Mouse (Mus musculus) lung, adult 2 months (tissue): ENCODE data around the gene Serpinb6a. TPM values are rescaled to one million over a fixed set of nuclear protein-coding genes. Genes with fewer than 3 reads are reported as not detected.
"Not testable (repeated sequence)": the region's sequence is repeated elsewhere in the genome, so short reads cannot be mapped to it uniquely, and the experiment has no call there.

Experiments used
- DNase-seq: peaks from one replicate; pipeline ENCODE4 v3.0.0; 2022
- H3K4me1 ChIP-seq: fragments of 200-500 bp; 2 replicates; pipeline ENCODE4 v1.6.1; 2011; ENCODE audit warnings: low read length; ENCODE audit not compliant: control insufficient read depth, insufficient read depth
- H3K4me3 ChIP-seq: fragments of 200-500 bp; replicated peaks from 2 replicates; pipeline ENCODE3; 2011; ENCODE audit warnings: low read depth, mild to moderate bottlenecking, control low read depth, low read length; ENCODE audit errors: extremely low read depth
- CTCF ChIP-seq: fragments of 200-500 bp; IDR thresholded peaks from 2 replicates; pipeline ENCODE4 v1.5.1; 2011; ENCODE audit warnings: mild to moderate bottlenecking, low read length, control low read depth; ENCODE audit not compliant: insufficient read depth
- POLR2A ChIP-seq: fragments of 200-500 bp; IDR thresholded peaks from 2 replicates; pipeline ENCODE4 v1.6.1; 2011; ENCODE audit warnings: low read depth, mild to moderate bottlenecking, control low read depth, low read length, borderline replicate concordance; ENCODE audit errors: extremely low read depth
- WGBS: fragments of 180-500 bp; shearing (Covaris S2); methylation state at CpG from one replicate; pipeline ENCODE4 v1.1.7; 2018; 5-methylcytosine and 5-hydroxymethylcytosine counted together
- polyA plus RNA-seq: library from polyadenylated mRNA; depleted of rRNA; stranded (reverse); fragments of >200 nt; gene quantifications from 2 replicates; pipeline ENCODE4 v1.2.3, GENCODE M21; 2012

Gene Serpinb6a
- polyA plus RNA-seq, 1 experiment, result 128 TPM

GRCm38 (mm10) chr13:33952075-33952449, 50.5 kb downstream of the Serpinb6a start:
- H3K4me1 ChIP-seq, result no peaks in the 10 kb centered on the region; the same call in 1 of the 2 replicates
- H3K4me3 ChIP-seq, result no peak overlapping the region
- DNase-seq, result no peak
- WGBS, result 32% methylated on average over 1 of the region's 1 CpGs
- no peak for TF ChIP-seq POLR2A

GRCm38 (mm10) chr13:33951308-33952074, 51.1 kb downstream of the Serpinb6a start:
- 86% methylated on average over 4 of the region's 4 CpGs for WGBS
- TF ChIP-seq CTCF (no peak), POLR2A (no peak)
- Histone ChIP-seq H3K4me1 (no peaks in the 10 kb centered on the region; the same call in 1 of the 2 replicates), H3K4me3 (no peak overlapping the region)
- no peak for DNase-seq

- TF ChIP-seq CTCF (peak; percentile 55), POLR2A (no peak)
- Histone ChIP-seq H3K4me3 (no peak overlapping the region), H3K4me1 (no peaks in the 10 kb centered on the region)
- 40% methylated on average over 4 of the region's 4 CpGs for WGBS
- peak; percentile 39 for DNase-seq
These were observed 60.3 kb downstream of the Serpinb6a start for GRCm38 (mm10) chr13:33942212-33942779.

- WGBS, result 89% methylated on average over 5 of the region's 5 CpGs
- Histone ChIP-seq H3K4me3 (no peak overlapping the region), H3K4me1 (peaks cover 3% of the 10 kb centered on the region; the same call in 1 of the 2 replicates)
- no peak for TF ChIP-seq CTCF
- TF ChIP-seq POLR2A, result no peak
- no peak for DNase-seq
These were observed 61.2 kb downstream of the Serpinb6a start for GRCm38 (mm10) chr13:33941288-33941808.

GRCm38 (mm10) chr13:33937587-33937986, 65.0 kb downstream of the Serpinb6a start:
- peaks cover 15% of the 10 kb centered on the region for H3K4me1 ChIP-seq
- not testable (repeated sequence) for H3K4me3 ChIP-seq, DNase-seq

GRCm38 (mm10) chr13:33937151-33937550, 65.4 kb downstream of the Serpinb6a start:
- WGBS, result 54% methylated on average over 5 of the region's 5 CpGs
- no peak for DNase-seq
- Histone ChIP-seq H3K4me3 (no peak overlapping the region), H3K4me1 (peaks cover 18% of the 10 kb centered on the region)
- TF ChIP-seq POLR2A, result no peak
- TF ChIP-seq CTCF, result no peak

GRCm38 (mm10) chr13:33935465-33936181, 67.0 kb downstream of the Serpinb6a start:
- peak; percentile 74 for DNase-seq

GRCm38 (mm10) chr13:33934743-33935142, 67.9 kb downstream of the Serpinb6a start:
- peaks cover 18% of the 10 kb centered on the region for H3K4me1 ChIP-seq
- DNase-seq, result no peak
- no peak for TF ChIP-seq POLR2A
- TF ChIP-seq CTCF, result no peak
- 30% methylated on average over 6 of the region's 6 CpGs for WGBS
- H3K4me3 ChIP-seq, result peak overlapping the region; percentile 96

More at GRCm38 (mm10) chr13:33935465-33936181, 67.0 kb downstream of the Serpinb6a start:
- WGBS, result under 1% methylated on average over 44 of the region's 44 CpGs
- H3K4me1 ChIP-seq, result peaks cover 18% of the 10 kb centered on the region
- peak overlapping the region; percentile 96 for H3K4me3 ChIP-seq
- TF ChIP-seq CTCF, result no peak
- peak; percentile 40; the same call in 1 of the 2 replicates for TF ChIP-seq POLR2A

GRCm38 (mm10) chr13:33930912-33931311, 71.7 kb downstream of the Serpinb6a start:
- DNase-seq, result no peak
- 81% methylated on average over 3 of the region's 3 CpGs for WGBS
- no peak overlapping the region for H3K4me3 ChIP-seq

GRCm38 (mm10) chr13:33930281-33930680, 72.3 kb downstream of the Serpinb6a start:
- H3K4me3 ChIP-seq, result no peak overlapping the region
- TF ChIP-seq POLR2A (no peak), CTCF (no peak)
- 80% methylated on average over 2 of the region's 2 CpGs for whole genome bisulfite sequencing
- H3K4me1 ChIP-seq, result peaks cover 16% of the 10 kb centered on the region
- no peak for DNase-seq

More at GRCm38 (mm10) chr13:33930912-33931311, 71.7 kb downstream of the Serpinb6a start:
- no peak for TF ChIP-seq POLR2A
- TF ChIP-seq CTCF, result no peak
- peaks cover 16% of the 10 kb centered on the region for H3K4me1 ChIP-seq
